Mouse (Mus musculus) hindbrain, embryonic 14.5 days (tissue): ENCODE results near the gene Dnah12. TPM values are rescaled to one million over a fixed set of nuclear protein-coding genes. Genes with fewer than 3 reads are reported as not detected.

Experiments
- ATAC-seq: fragments of 200-750 bp; cut with Nextera tagmentation; 2 replicates; pipeline ENCODE4 v1.8.0; 2017; ENCODE audit warnings: moderate number of reproducible peaks, mild to moderate bottlenecking, moderate TSS enrichment, moderate library complexity; ENCODE audit not compliant: low FRiP score
- DNase-seq: peaks from one replicate; pipeline ENCODE4 v3.0.0-alpha.2; 2015; ENCODE audit warnings: low spot score
- H3K27ac ChIP-seq: fragments of 300-500 bp; sonication (generic); 2 replicates; pipeline ENCODE4 v1.5.1; 2014; ENCODE audit warnings: mild to moderate bottlenecking, moderate library complexity
- H3K27me3 ChIP-seq: fragments of 300-500 bp; sonication (generic); 2 replicates; pipeline ENCODE4 v1.6.1; 2014; ENCODE audit warnings: mild to moderate bottlenecking, low read length, mixed read lengths; ENCODE audit not compliant: control insufficient read depth, insufficient read depth
- H3K36me3 ChIP-seq: fragments of 300-500 bp; sonication (generic); replicated peaks from 2 replicates; pipeline ENCODE4 v1.6.1; 2014; ENCODE audit not compliant: control insufficient read depth, insufficient read depth
- H3K4me1 ChIP-seq: fragments of 300-500 bp; sonication (generic); replicated peaks from 2 replicates; pipeline ENCODE4 v1.6.1; 2014; ENCODE audit warnings: antibody characterized with exemption, low read length, mixed read lengths; ENCODE audit not compliant: control insufficient read depth, insufficient read depth
- H3K4me2 ChIP-seq: fragments of 300-500 bp; sonication (generic); replicated peaks from 2 replicates; pipeline ENCODE4 v1.6.1; 2014; ENCODE audit warnings: mild to moderate bottlenecking, moderate library complexity
- H3K4me3 ChIP-seq: fragments of 300-500 bp; sonication (generic); replicated peaks from 2 replicates; pipeline ENCODE4 v1.5.1; 2014; ENCODE audit warnings: mild to moderate bottlenecking, low read length
- H3K9ac ChIP-seq: fragments of 300-500 bp; sonication (generic); 2 replicates; pipeline ENCODE4 v1.6.1; 2014
- H3K9me3 ChIP-seq: fragments of 300-500 bp; sonication (generic); 2 replicates; pipeline ENCODE4 v1.6.1; 2016; ENCODE audit warnings: low read length; ENCODE audit not compliant: control insufficient read depth
- WGBS: fragments of 180-500 bp; shearing (Covaris S2); extraction: QIAGEN DNeasy Blood & Tissue Kit; methylation state at CpG from one replicate; pipeline ENCODE4 v1.1.7; 2014; 5-methylcytosine and 5-hydroxymethylcytosine counted together
- polyA plus RNA-seq: library from polyadenylated mRNA; unstranded; fragments of >200 nt; fragmentation: Nextera tagmentation; extraction: Ambion mirVana; gene quantifications from 2 replicates; pipeline ENCODE4 v1.2.1, GENCODE M21; 2014

Dnah12 gene
- polyA plus RNA-seq, 1 experiment from 2014 or later: 0.03 TPM

GRCm38 (mm10) chr14:26853053-26853452 lies 160.0 kb downstream of the Dnah12 start:
- Histone ChIP-seq H3K4me3 (no peak overlapping the region), H3K27ac (no peak overlapping the region), H3K9me3 (no peaks in the 10 kb centered on the region), H3K9ac (no peak overlapping the region), H3K27me3 (no peaks in the 10 kb centered on the region), H3K36me3 (no peaks in the 10 kb centered on the region), H3K4me2 (no peak overlapping the region), H3K4me1 (no peaks in the 10 kb centered on the region)
- 81% methylated on average over 8 of the region's 8 CpGs for WGBS
- DNase-seq (no peak), ATAC-seq (no peak)

GRCm38 (mm10) chr14:26854066-26854465 lies 161.0 kb downstream of the Dnah12 start:
- ATAC-seq (no peak), DNase-seq (no peak)
- WGBS: 80% methylated on average over 2 of the region's 2 CpGs
- H3K9me3 ChIP-seq: no peaks in the 10 kb centered on the region
- no peak overlapping the region for H3K9ac ChIP-seq
- no peak overlapping the region for H3K4me2 ChIP-seq
- H3K4me3 ChIP-seq: no peak overlapping the region
- H3K27ac ChIP-seq: no peak overlapping the region
- H3K4me1 ChIP-seq: no peaks in the 10 kb centered on the region
- H3K27me3 ChIP-seq: no peaks in the 10 kb centered on the region
- H3K36me3 ChIP-seq: no peaks in the 10 kb centered on the region

GRCm38 (mm10) chr14:26858364-26858763 lies 165.3 kb downstream of the Dnah12 start:
- 79% methylated on average over 2 of the region's 2 CpGs for WGBS
- Histone ChIP-seq H3K9ac (no peak overlapping the region), H3K27ac (no peak overlapping the region), H3K27me3 (no peaks in the 10 kb centered on the region), H3K4me2 (no peak overlapping the region), H3K9me3 (no peaks in the 10 kb centered on the region), H3K4me3 (no peak overlapping the region), H3K4me1 (no peaks in the 10 kb centered on the region), H3K36me3 (no peaks in the 10 kb centered on the region)
- no peak for ATAC-seq
- no peak for DNase-seq

GRCm38 (mm10) chr14:26859024-26859423 lies 165.9 kb downstream of the Dnah12 start:
- Histone ChIP-seq H3K4me2 (no peak overlapping the region), H3K4me1 (no peaks in the 10 kb centered on the region), H3K27me3 (no peaks in the 10 kb centered on the region), H3K9ac (no peak overlapping the region), H3K36me3 (no peaks in the 10 kb centered on the region), H3K27ac (no peak overlapping the region), H3K4me3 (no peak overlapping the region), H3K9me3 (no peaks in the 10 kb centered on the region)
- no peak for DNase-seq
- no peak for ATAC-seq
- WGBS: 92% methylated on average over 3 of the region's 3 CpGs

GRCm38 (mm10) chr14:26867356-26867755 lies 174.3 kb downstream of the Dnah12 start:
- Histone ChIP-seq H3K4me2 (no peak overlapping the region), H3K9ac (no peak overlapping the region), H3K4me1 (no peaks in the 10 kb centered on the region), H3K27me3 (no peaks in the 10 kb centered on the region), H3K9me3 (no peaks in the 10 kb centered on the region), H3K36me3 (no peaks in the 10 kb centered on the region), H3K4me3 (no peak overlapping the region), H3K27ac (no peak overlapping the region)
- DNase-seq: no peak
- ATAC-seq: no peak
- 72% methylated on average over 9 of the region's 9 CpGs for WGBS

- Histone ChIP-seq H3K4me1 (no peaks in the 10 kb centered on the region), H3K4me2 (no peak overlapping the region), H3K36me3 (no peaks in the 10 kb centered on the region), H3K27ac (no peak overlapping the region), H3K4me3 (no peak overlapping the region), H3K9me3 (no peaks in the 10 kb centered on the region), H3K9ac (no peak overlapping the region), H3K27me3 (no peaks in the 10 kb centered on the region)
- 85% methylated on average over 5 of the region's 5 CpGs for WGBS
- no peak for ATAC-seq
- DNase-seq: no peak
These were observed 175.2 kb downstream of the Dnah12 start for GRCm38 (mm10) chr14:26868299-26868698.

GRCm38 (mm10) chr14:26878756-26879155 lies 185.7 kb downstream of the Dnah12 start:
- no peak overlapping the region for H3K27ac ChIP-seq
- no peak overlapping the region for H3K4me2 ChIP-seq
- DNase-seq: no peak
- H3K4me1 ChIP-seq: no peaks in the 10 kb centered on the region
- H3K36me3 ChIP-seq: no peaks in the 10 kb centered on the region
- WGBS: 83% methylated on average over 4 of the region's 4 CpGs
- no peak overlapping the region for H3K4me3 ChIP-seq
- ATAC-seq: no peak
- no peak overlapping the region for H3K9ac ChIP-seq
- no peaks in the 10 kb centered on the region for H3K27me3 ChIP-seq
- no peaks in the 10 kb centered on the region for H3K9me3 ChIP-seq

- ATAC-seq (no peak), DNase-seq (no peak)
- Histone ChIP-seq H3K27ac (no peak overlapping the region), H3K4me3 (no peak overlapping the region), H3K4me1 (no peaks in the 10 kb centered on the region), H3K9ac (no peak overlapping the region), H3K4me2 (no peak overlapping the region), H3K9me3 (no peaks in the 10 kb centered on the region), H3K27me3 (no peaks in the 10 kb centered on the region), H3K36me3 (no peaks in the 10 kb centered on the region)
- 61% methylated on average over 2 of the region's 2 CpGs for WGBS
These were observed 186.9 kb downstream of the Dnah12 start for GRCm38 (mm10) chr14:26879976-26880375.

- 85% methylated on average over 5 of the region's 5 CpGs for WGBS
- no peak overlapping the region for H3K4me2 ChIP-seq
- no peak for ATAC-seq
These were observed 188.6 kb downstream of the Dnah12 start for GRCm38 (mm10) chr14:26881700-26882099.

GRCm38 (mm10) chr14:26887244-26887643 lies 194.2 kb downstream of the Dnah12 start:
- Histone ChIP-seq H3K27me3 (no peaks in the 10 kb centered on the region), H3K4me1 (no peaks in the 10 kb centered on the region), H3K27ac (no peak overlapping the region), H3K9ac (no peak overlapping the region), H3K4me2 (no peak overlapping the region), H3K9me3 (no peaks in the 10 kb centered on the region), H3K36me3 (no peaks in the 10 kb centered on the region), H3K4me3 (no peak overlapping the region)
- WGBS: 52% methylated on average over 3 of the region's 3 CpGs
- DNase-seq: no peak
- no peak for ATAC-seq

More at GRCm38 (mm10) chr14:26881700-26882099, 188.6 kb downstream of the Dnah12 start:
- H3K27me3 ChIP-seq: no peaks in the 10 kb centered on the region
- H3K9me3 ChIP-seq: no peaks in the 10 kb centered on the region
- H3K27ac ChIP-seq: no peak overlapping the region
- no peaks in the 10 kb centered on the region for H3K4me1 ChIP-seq
- H3K4me3 ChIP-seq: no peak overlapping the region
- H3K36me3 ChIP-seq: no peaks in the 10 kb centered on the region
- no peak overlapping the region for H3K9ac ChIP-seq
- no peak for DNase-seq
